15 mouse cellular contexts compared by ENCODE assay signal in genomic region chr16:19908291-19908690, GRCm38 (mm10).
DNase-seq lines count a peak whose midpoint lies in the region; ATAC-seq and TF ChIP-seq lines count a peak whose summit lies in the region.
"Had no signal": no experiment of that assay in that cellular context is flagged by ENCODE, and none has a peak within 500 bp of the region (broad histone marks: within the 10 kb centered on the region; RNA-seq: fewer than 3 reads in every experiment).

No protein-coding gene starts in this region.

- no peak for DNase-seq in liver, postnatal 0 days
- DNase-seq in liver = no peak
- DNase-seq in MEL (ENCODE audit: low read depth, low spot score) = peak; percentile 28
- peak; percentile 15 for DNase-seq in naive thymus-derived CD4-positive, alpha-beta T cell, adult 2 months (ENCODE audit: low read depth)
- no peak for DNase-seq in adrenal gland, postnatal 4 days (ENCODE audit: low spot score in 2 of 2)
- DNase-seq in layer of hippocampus, postnatal 36 days = no peak
- DNase-seq: adrenal gland, adult 2 months; cerebellum, postnatal 25 days; heart, adult 11 months; heart, postnatal 4 days; kidney, adult 18-20 months had no signal

- TF ChIP-seq EP300 in liver, postnatal 0 days (IDR thresholded peaks at IDR 0.05; ENCODE audit: low read depth) = no peak
- TF ChIP-seq EP300 in MEL (IDR thresholded peaks at IDR 0.05; ENCODE audit: low read depth in 1 of 2, low read length in 2 of 2) = no peak

- no peak for TF ChIP-seq POLR2A in MEL (IDR thresholded peaks at IDR 0.05; ENCODE audit: control insufficient read depth in 1 of 2, insufficient read depth in 1 of 2, low read depth in 1 of 2, low read length in 2 of 2, poor library complexity in 1 of 2)

- no peak overlapping the region for H3K9ac ChIP-seq in liver, postnatal 0 days (replicated peaks)
- H3K9ac ChIP-seq in MEL (ENCODE audit: control insufficient read depth, low read depth, low read length, poor library complexity, severe bottlenecking) = no peak overlapping the region
- H3K9ac ChIP-seq: stomach, embryonic 15.5 days had no signal

- no peak overlapping the region for H3K4me2 ChIP-seq in liver, postnatal 0 days (ENCODE audit: low read depth, low read length)
- H3K4me2 ChIP-seq: stomach, embryonic 15.5 days had no signal

- no peaks in the 10 kb centered on the region for H3K9me3 ChIP-seq in liver, postnatal 0 days (ENCODE audit: low read length)
- no peaks in the 10 kb centered on the region for H3K9me3 ChIP-seq in MEL (replicated peaks; ENCODE audit: insufficient read depth, low read length)
- H3K9me3 ChIP-seq: midbrain, embryonic 10.5 days; stomach, embryonic 15.5 days had no signal

- no peaks in the 10 kb centered on the region for H3K79me2 ChIP-seq in MEL (ENCODE audit: control insufficient read depth, insufficient read depth, low read length, poor library complexity)

- whole genome bisulfite sequencing in liver, postnatal 0 days (ENCODE audit: insufficient replicate concordance) = 53% methylated on average over 3 of the region's 3 CpGs

- no peak for ATAC-seq in liver, postnatal 0 days
- peak; percentile 33; the same call in 1 of the 2 replicates for ATAC-seq in granulocyte monocyte progenitor cell, adult 5-6 weeks (replicated peaks; ENCODE audit: poor library complexity, severe bottlenecking)
- ATAC-seq in erythroid progenitor cell, adult 5-6 weeks (replicated peaks; ENCODE audit: low FRiP score, poor library complexity, severe bottlenecking) = no peak

- no peaks in the 10 kb centered on the region for H3K27me3 ChIP-seq in liver, postnatal 0 days (ENCODE audit: insufficient read depth, low read length)
- peaks cover 0 to 2% of the 10 kb centered on the region in 2 experiments; a peak in 3 of 4 replicates for H3K27me3 ChIP-seq in MEL (ENCODE audit: control insufficient read depth in 1 of 2, insufficient read depth in 2 of 2, low read length in 2 of 2)
- H3K27me3 ChIP-seq: stomach, embryonic 15.5 days had no signal

- peak; percentile 19 for TF ChIP-seq RAD21 in MEL (IDR thresholded peaks at IDR 0.05; ENCODE audit: low read depth, low read length)

- TF ChIP-seq CTCF in liver, postnatal 0 days (IDR thresholded peaks at IDR 0.05; ENCODE audit: low read depth) = peak; percentile 32
- TF ChIP-seq CTCF in MEL (IDR thresholded peaks at IDR 0.05 in 2 of 3, conservative IDR thresholded peaks at IDR 0.05 in 1 of 3; ENCODE audit: control insufficient read depth in 1 of 3, insufficient read depth in 1 of 3, low read depth in 2 of 3, low read length in 3 of 3, poor library complexity in 1 of 3, severe bottlenecking in 1 of 3) = peak in 1 of 3 experiments; percentile 42; a peak in 2 of 6 replicates

- H3K27ac ChIP-seq in liver, postnatal 0 days (ENCODE audit: low read depth) = no peak overlapping the region
- H3K27ac ChIP-seq in MEL (ENCODE audit: control insufficient read depth, low read depth, low read length) = no peak overlapping the region
- H3K27ac ChIP-seq: midbrain, embryonic 10.5 days; stomach, embryonic 15.5 days had no signal

- 0 out of 2 replicates have a peak, but pooled peaks cover 5% of the 10 kb centered on the region for H3K4me1 ChIP-seq in liver, postnatal 0 days (ENCODE audit: insufficient read depth)
- H3K4me1 ChIP-seq in MEL (ENCODE audit: control insufficient read depth in 1 of 2, insufficient read depth in 2 of 2, low read length in 2 of 2) = peaks cover 0 to 3% of the 10 kb centered on the region in 2 experiments; a peak in 1 of 4 replicates
- H3K4me1 ChIP-seq: midbrain, embryonic 10.5 days; stomach, embryonic 15.5 days had no signal

- H3K36me3 ChIP-seq in liver, postnatal 0 days (replicated peaks; ENCODE audit: insufficient read depth, low read length) = no peaks in the 10 kb centered on the region
- H3K36me3 ChIP-seq in MEL (ENCODE audit: control insufficient read depth in 1 of 2, insufficient read depth in 2 of 2, low read length in 2 of 2) = no peaks in the 10 kb centered on the region
- H3K36me3 ChIP-seq: midbrain, embryonic 10.5 days; stomach, embryonic 15.5 days had no signal

- H3K4me3 ChIP-seq in liver, postnatal 0 days (ENCODE audit: low read depth, low read length) = no peak overlapping the region
- no peak overlapping the region for H3K4me3 ChIP-seq in MEL (ENCODE audit: control insufficient read depth in 1 of 2, insufficient read depth in 1 of 2, low read depth in 2 of 2, low read length in 2 of 2)
- H3K4me3 ChIP-seq: midbrain, embryonic 10.5 days; stomach, embryonic 15.5 days had no signal

TF ChIP-seq in MEL, 35 proteins besides CTCF, POLR2A, EP300 and RAD21:
- TF ChIP-seq ZKSCAN1 (IDR thresholded peaks at IDR 0.05; ENCODE audit: low read depth, low read length) (no peak), SMC3 (IDR thresholded peaks at IDR 0.05; ENCODE audit: low read depth, low read length) (peak; percentile 49), MAZ (IDR thresholded peaks at IDR 0.05; ENCODE audit: low read depth, low read length) (no peak)

Comparison
In these comparisons a context has a peak if more than half of its experiments do, and no peak if none do; other contexts are left out.
1. DNase-seq: peak in MEL (single experiment) and naive thymus-derived CD4-positive, alpha-beta T cell, adult 2 months (single experiment); none in liver, postnatal 0 days (single experiment), liver (single experiment), adrenal gland, postnatal 4 days (0 of 2) and layer of hippocampus, postnatal 36 days (0 of 2).